Mouse (Mus musculus) neural tube, embryonic 12.5 days (tissue): ENCODE data around the gene Dyrk2. TPM values are rescaled to one million over a fixed set of nuclear protein-coding genes. Genes with fewer than 3 reads are reported as not detected.

Source experiments
- ATAC-seq: fragments of 200-750 bp; cut with Nextera tagmentation; 2 replicates; pipeline ENCODE4 v1.8.0; 2017; ENCODE audit warnings: low read depth, mild to moderate bottlenecking, moderate TSS enrichment, moderate library complexity; ENCODE audit not compliant: low FRiP score
- H3K27ac ChIP-seq: fragments of 300-500 bp; sonication (generic); 2 replicates; pipeline ENCODE4 v1.5.1; 2016
- H3K27me3 ChIP-seq: fragments of 300-500 bp; sonication (generic); replicated peaks from 2 replicates; pipeline ENCODE4 v1.6.1; 2016; ENCODE audit warnings: mild to moderate bottlenecking
- H3K36me3 ChIP-seq: fragments of 300-500 bp; sonication (generic); 2 replicates; pipeline ENCODE4 v1.6.1; 2016; ENCODE audit warnings: mild to moderate bottlenecking
- H3K4me1 ChIP-seq: fragments of 300-500 bp; sonication (generic); 2 replicates; pipeline ENCODE4 v1.6.1; 2016
- H3K4me2 ChIP-seq: fragments of 300-500 bp; sonication (generic); replicated peaks from 2 replicates; pipeline ENCODE4 v1.6.1; 2016; ENCODE audit warnings: mild to moderate bottlenecking
- H3K4me3 ChIP-seq: fragments of 300-500 bp; sonication (generic); 2 replicates; pipeline ENCODE4 v1.5.1; 2016
- H3K9ac ChIP-seq: fragments of 300-500 bp; sonication (generic); 2 replicates; pipeline ENCODE4 v1.6.1; 2016; ENCODE audit warnings: mild to moderate bottlenecking
- H3K9me3 ChIP-seq: fragments of 300-500 bp; sonication (generic); 2 replicates; pipeline ENCODE4 v1.6.1; 2016; ENCODE audit warnings: mild to moderate bottlenecking
- WGBS: fragments of 180-500 bp; shearing (Covaris S2); methylation state at CpG from one replicate; pipeline ENCODE4 v1.1.7; 2016; 5-methylcytosine and 5-hydroxymethylcytosine counted together
- polyA plus RNA-seq: library from polyadenylated mRNA; unstranded; fragments of >200 nt; fragmentation: Nextera tagmentation; extraction: Ambion mirVana; gene quantifications from 2 replicates; pipeline ENCODE4 v1.2.1, GENCODE M21; 2016

Gene Dyrk2
- polyA plus RNA-seq, 1 experiment from 2014 or later = 14.0 TPM

DNA sequence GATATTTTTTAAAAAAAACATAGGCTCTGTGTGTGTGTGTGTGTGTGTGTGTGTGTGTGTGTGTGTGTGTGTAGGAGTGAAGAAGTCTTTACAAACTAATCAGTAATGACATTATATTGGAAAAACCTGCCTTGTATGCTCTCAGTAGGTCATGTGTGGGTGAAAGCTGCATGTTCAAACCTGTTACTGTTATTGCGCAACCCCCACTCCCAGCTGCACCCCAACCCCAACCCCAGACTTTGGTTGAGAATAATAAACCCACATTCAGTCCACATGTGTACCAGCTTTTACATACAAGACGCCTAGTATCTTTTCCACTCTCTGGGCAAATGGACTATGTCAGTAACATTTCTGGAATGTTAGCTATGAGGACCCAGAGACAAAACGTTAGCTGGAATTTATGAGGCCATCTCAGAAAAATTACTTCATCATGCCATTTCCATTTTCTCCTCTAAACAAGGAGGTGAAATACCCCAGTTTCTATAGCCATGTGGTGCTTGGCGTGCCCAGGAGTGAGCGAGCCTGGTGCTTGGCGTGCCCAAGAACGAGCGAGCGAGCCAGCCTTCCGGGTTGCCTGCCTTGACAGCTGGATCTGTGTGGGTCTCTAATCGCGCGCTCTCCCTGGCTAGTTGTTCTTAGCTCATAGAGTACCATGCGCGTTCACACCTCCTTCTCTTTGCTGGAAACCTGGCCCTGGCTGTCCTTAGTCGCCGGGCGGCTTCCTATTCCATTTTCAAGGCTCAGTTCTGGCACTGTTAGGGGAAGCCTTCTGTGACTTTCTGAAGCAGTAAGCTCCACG is 30.5 kb downstream of the Dyrk2 start:
- 93% methylated on average over 19 of the region's 19 CpGs for WGBS
- Histone ChIP-seq H3K27ac (no peak overlapping the region), H3K4me2 (no peak overlapping the region), H3K4me1 (no peaks in the 10 kb centered on the region), H3K27me3 (no peaks in the 10 kb centered on the region), H3K36me3 (no peaks in the 10 kb centered on the region), H3K9ac (no peak overlapping the region), H3K9me3 (no peaks in the 10 kb centered on the region), H3K4me3 (no peak overlapping the region)
- no peak for ATAC-seq

DNA sequence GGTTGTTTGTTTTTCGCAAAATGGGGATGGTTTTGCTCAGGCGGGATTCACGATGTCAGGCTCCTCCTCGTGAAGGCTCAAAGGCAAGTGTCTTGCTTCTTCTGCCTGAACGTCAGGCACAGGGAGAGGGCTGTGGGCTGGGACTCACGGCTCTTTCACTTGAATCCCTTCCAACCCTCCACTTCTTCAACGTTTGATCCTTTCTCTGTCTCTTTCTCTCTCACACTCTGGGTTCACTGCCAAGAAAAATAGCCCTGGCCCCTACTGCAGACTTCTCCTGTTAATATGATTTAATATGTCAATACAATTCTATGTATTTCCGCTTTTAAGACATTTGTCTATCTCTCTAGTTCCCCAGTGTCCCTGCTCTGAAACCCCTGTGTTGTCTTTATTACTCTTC is 32.4 kb downstream of the Dyrk2 start:
- Histone ChIP-seq H3K4me1 (no peaks in the 10 kb centered on the region), H3K27me3 (no peaks in the 10 kb centered on the region), H3K36me3 (no peaks in the 10 kb centered on the region), H3K9ac (no peak overlapping the region), H3K9me3 (no peaks in the 10 kb centered on the region), H3K4me3 (no peak overlapping the region), H3K4me2 (no peak overlapping the region), H3K27ac (no peak overlapping the region)
- 70% methylated on average over 8 of the region's 8 CpGs for WGBS
- ATAC-seq = no peak

DNA sequence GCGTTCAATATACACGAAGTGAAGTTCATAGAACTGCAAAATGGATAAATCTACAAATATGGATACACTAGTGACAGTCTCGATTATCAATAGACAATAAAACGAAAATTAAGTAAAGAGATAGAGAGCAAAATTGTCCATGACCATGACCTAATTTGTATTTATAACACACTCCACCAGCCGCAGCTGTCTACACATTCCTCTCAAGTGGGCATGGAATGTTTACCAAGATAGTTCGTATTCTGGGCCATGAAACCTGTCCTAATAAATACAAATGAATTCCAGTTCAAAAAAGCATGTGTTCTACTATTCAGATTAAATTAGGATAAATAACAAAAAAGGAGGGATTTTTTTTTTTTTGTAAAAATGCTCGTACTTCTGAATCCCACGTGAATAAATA is 38.8 kb downstream of the Dyrk2 start:
- Histone ChIP-seq H3K4me2 (no peak overlapping the region), H3K27ac (no peak overlapping the region), H3K9me3 (no peaks in the 10 kb centered on the region), H3K27me3 (no peaks in the 10 kb centered on the region), H3K9ac (no peak overlapping the region), H3K36me3 (no peaks in the 10 kb centered on the region), H3K4me3 (no peak overlapping the region), H3K4me1 (no peaks in the 10 kb centered on the region)
- no peak for ATAC-seq
- 85% methylated on average over 8 of the region's 8 CpGs for WGBS

DNA sequence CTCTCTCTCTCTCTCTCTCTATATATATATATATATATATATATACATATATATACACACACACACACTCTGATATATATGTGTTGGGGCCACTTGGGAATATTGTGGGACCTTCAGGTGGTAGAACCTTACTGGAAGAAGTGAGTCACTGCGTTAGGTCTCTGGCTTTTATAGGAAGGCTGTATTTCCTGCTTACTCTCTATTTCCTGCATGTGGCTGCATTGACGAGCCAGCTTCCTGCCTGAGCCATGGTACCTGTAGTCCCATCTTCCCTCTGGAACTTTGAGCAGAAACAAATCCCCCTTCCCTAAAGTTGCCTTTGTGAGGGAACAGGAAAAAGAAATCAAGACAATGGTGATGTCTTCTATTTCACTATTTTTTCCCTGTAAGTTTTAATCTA is 40.4 kb downstream of the Dyrk2 start:
- H3K9ac ChIP-seq = no peak overlapping the region
- H3K4me2 ChIP-seq = no peak overlapping the region
- H3K27ac ChIP-seq = no peak overlapping the region
- no peak for ATAC-seq
- no peaks in the 10 kb centered on the region for H3K9me3 ChIP-seq
- no peaks in the 10 kb centered on the region for H3K4me1 ChIP-seq
- WGBS = 85% methylated on average over 2 of the region's 2 CpGs
- no peaks in the 10 kb centered on the region for H3K27me3 ChIP-seq
- no peaks in the 10 kb centered on the region for H3K36me3 ChIP-seq
- H3K4me3 ChIP-seq = no peak overlapping the region

DNA sequence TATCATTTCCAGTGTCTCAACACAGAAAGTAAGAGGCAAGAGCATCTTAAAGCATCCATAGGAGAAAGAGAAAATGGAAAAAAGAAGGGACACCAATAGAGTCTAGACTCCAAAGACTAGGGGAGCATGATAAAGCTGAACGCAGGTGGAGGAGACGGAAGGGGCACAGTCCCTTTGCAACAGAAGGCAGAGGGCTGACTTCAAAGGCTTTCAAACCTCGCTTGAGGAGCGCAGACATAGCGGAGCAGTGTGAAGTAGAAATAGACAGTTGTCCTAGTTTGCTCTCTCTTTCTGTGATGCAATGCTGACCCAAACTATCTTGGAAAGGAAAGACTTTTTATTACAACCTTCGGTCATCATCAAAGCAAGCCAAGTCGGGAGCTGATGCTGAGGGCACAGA is 42.9 kb downstream of the Dyrk2 start:
- Histone ChIP-seq H3K4me1 (no peaks in the 10 kb centered on the region), H3K4me3 (no peak overlapping the region), H3K27ac (no peak overlapping the region), H3K9me3 (no peaks in the 10 kb centered on the region), H3K27me3 (no peaks in the 10 kb centered on the region), H3K36me3 (no peaks in the 10 kb centered on the region), H3K9ac (no peak overlapping the region), H3K4me2 (no peak overlapping the region)
- WGBS = 94% methylated on average over 7 of the region's 7 CpGs
- no peak for ATAC-seq

DNA sequence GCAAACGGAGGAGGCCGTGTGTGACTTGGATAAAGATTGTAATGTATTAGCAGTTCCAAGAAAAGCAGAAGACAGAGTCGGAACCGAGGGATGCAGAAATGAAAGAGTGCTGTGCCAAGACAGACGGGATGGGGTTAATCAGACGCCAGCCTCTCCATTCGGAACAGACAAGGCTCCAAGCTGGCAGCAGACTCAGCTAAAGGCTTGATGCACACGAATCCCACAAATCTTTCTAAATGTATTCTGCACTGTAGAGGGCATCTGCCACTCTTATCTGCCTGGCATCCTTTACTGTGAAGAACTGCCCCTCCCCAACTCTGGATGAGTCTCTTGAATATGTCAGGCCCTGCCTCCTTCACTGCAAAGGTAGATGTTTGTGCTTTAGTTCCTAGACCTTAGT is 45.2 kb downstream of the Dyrk2 start:
- Histone ChIP-seq H3K4me2 (no peak overlapping the region), H3K36me3 (no peaks in the 10 kb centered on the region), H3K4me1 (0 out of 2 replicates have a peak, but pooled peaks cover 3% of the 10 kb centered on the region), H3K27me3 (no peaks in the 10 kb centered on the region), H3K9me3 (no peaks in the 10 kb centered on the region), H3K27ac (no peak overlapping the region), H3K4me3 (no peak overlapping the region), H3K9ac (no peak overlapping the region)
- no peak for ATAC-seq
- WGBS = 85% methylated on average over 8 of the region's 8 CpGs

- H3K9ac ChIP-seq = no peak overlapping the region
- no peak overlapping the region for H3K27ac ChIP-seq
- no peak overlapping the region for H3K4me3 ChIP-seq
- no peaks in the 10 kb centered on the region for H3K36me3 ChIP-seq
- no peak overlapping the region for H3K4me2 ChIP-seq
- 0 out of 2 replicates have a peak, but pooled peaks cover 3% of the 10 kb centered on the region for H3K4me1 ChIP-seq
- ATAC-seq = peak; percentile 70; the same call in 1 of the 2 replicates
- H3K9me3 ChIP-seq = no peaks in the 10 kb centered on the region
- 30% methylated on average over 7 of the region's 7 CpGs for WGBS
- no peaks in the 10 kb centered on the region for H3K27me3 ChIP-seq
Observed at GRCm38 (mm10) chr10:118820901-118821300, 49.1 kb downstream of the Dyrk2 start.

- H3K27me3 ChIP-seq = no peaks in the 10 kb centered on the region
- no peaks in the 10 kb centered on the region for H3K9me3 ChIP-seq
- H3K4me2 ChIP-seq = no peak overlapping the region
- ATAC-seq = no peak
- H3K36me3 ChIP-seq = no peaks in the 10 kb centered on the region
- H3K4me3 ChIP-seq = no peak overlapping the region
- 79% methylated on average over 4 of the region's 4 CpGs for WGBS
- no peak overlapping the region for H3K27ac ChIP-seq
- H3K9ac ChIP-seq = no peak overlapping the region
- H3K4me1 ChIP-seq = 0 out of 2 replicates have a peak, but pooled peaks cover 3% of the 10 kb centered on the region
Observed at GRCm38 (mm10) chr10:118819846-118820245, 50.2 kb downstream of the Dyrk2 start.

DNA sequence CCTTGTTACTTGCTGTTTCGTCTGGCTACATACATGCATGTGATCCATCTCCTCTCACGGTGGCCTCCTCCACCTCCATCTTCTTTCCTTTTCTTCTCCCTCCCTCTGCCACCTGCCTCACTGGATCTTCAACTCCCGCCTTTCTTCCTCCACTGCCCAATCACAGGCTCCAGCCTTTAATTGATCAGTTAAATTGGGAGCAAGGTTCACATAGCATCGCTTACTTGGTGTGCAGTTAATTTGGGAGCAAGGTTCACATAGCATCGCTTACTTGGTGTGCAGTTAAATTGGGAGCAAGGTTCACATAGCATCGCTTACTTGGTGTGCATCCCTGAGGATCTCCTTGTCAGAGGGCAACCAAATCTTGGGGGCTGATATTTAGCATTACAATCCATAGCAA is 52.9 kb downstream of the Dyrk2 start:
- Histone ChIP-seq H3K36me3 (no peaks in the 10 kb centered on the region), H3K9ac (no peak overlapping the region), H3K4me1 (0 out of 2 replicates have a peak, but pooled peaks cover 3% of the 10 kb centered on the region), H3K4me2 (no peak overlapping the region), H3K27me3 (no peaks in the 10 kb centered on the region), H3K27ac (no peak overlapping the region), H3K4me3 (no peak overlapping the region), H3K9me3 (no peaks in the 10 kb centered on the region)
- no peak for ATAC-seq
- WGBS = 92% methylated on average over 6 of the region's 6 CpGs

GRCm38 (mm10) chr10:118811945-118812344 is 58.1 kb downstream of the Dyrk2 start:
- Histone ChIP-seq H3K4me2 (no peak overlapping the region), H3K4me1 (no peaks in the 10 kb centered on the region), H3K27me3 (no peaks in the 10 kb centered on the region), H3K36me3 (no peaks in the 10 kb centered on the region), H3K4me3 (no peak overlapping the region), H3K9me3 (no peaks in the 10 kb centered on the region), H3K27ac (no peak overlapping the region), H3K9ac (no peak overlapping the region)
- no peak for ATAC-seq
- WGBS = 88% methylated on average over 6 of the region's 6 CpGs

- Histone ChIP-seq H3K9me3 (no peaks in the 10 kb centered on the region), H3K9ac (no peak overlapping the region), H3K36me3 (no peaks in the 10 kb centered on the region), H3K27ac (no peak overlapping the region), H3K4me3 (no peak overlapping the region), H3K4me2 (0 out of 2 replicates have a peak overlapping the region, but pooled peaks have one; percentile 14), H3K4me1 (no peaks in the 10 kb centered on the region), H3K27me3 (no peaks in the 10 kb centered on the region)
- ATAC-seq = no peak
- WGBS = 63% methylated on average over 16 of the region's 16 CpGs
Observed at GRCm38 (mm10) chr10:118810908-118811711, 58.9 kb downstream of the Dyrk2 start.
